Mouse (Mus musculus): ENCODE measurements around the gene Clic1. TPM values are rescaled to one million over a fixed set of nuclear protein-coding genes. Genes with fewer than 3 reads are reported as not detected.

The Clic1 gene
- polyA plus RNA-seq, 1 experiment from 2014 or later, result 320 TPM

- H3K9ac ChIP-seq, result peak overlapping the region; percentile 86; the same call in 1 of the 2 replicates
- H3K27me3 ChIP-seq, result peaks cover 4% of the 10 kb centered on the region; the same call in 1 of the 2 replicates
- peaks cover 56% of the 10 kb centered on the region for H3K36me3 ChIP-seq
- H3K27ac ChIP-seq, result no peak overlapping the region
- H3K4me3 ChIP-seq (replicated peaks), result peak overlapping the region; percentile 83
- 55% methylated on average over 22 of the region's 22 CpGs for WGBS
- H3K4me2 ChIP-seq, result peak overlapping the region; percentile 74
- peaks cover 57% of the 10 kb centered on the region for H3K4me1 ChIP-seq
- no peaks in the 10 kb centered on the region for H3K9me3 ChIP-seq (replicated peaks)
- ATAC-seq (replicated peaks; ENCODE audit: low FRiP score), result no peak
Observed at GRCm38 (mm10) chr17:35060737-35061297, 11.1 kb downstream of the Clic1 start.

DNA sequence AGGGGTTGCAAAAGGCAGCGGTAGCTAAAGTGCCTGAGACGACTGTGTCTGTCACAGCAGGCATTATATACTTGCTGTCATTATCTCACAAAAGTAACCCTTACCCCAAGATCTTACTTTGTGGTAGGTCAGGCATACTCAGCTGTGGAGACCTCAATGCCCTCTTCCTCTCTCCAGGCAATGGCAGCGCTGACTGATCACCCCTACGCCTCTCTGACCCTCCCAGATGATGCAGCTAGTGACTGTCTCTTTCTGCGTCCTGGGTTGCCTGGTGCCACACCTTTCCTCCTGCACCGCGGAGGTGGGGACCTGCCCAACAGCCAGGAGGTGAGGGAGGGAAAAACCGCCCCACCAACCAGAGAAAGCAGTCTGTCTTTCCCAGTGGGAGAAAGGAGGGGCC, 11.5 kb downstream of the Clic1 start:
- H3K9me3 ChIP-seq (replicated peaks), result no peaks in the 10 kb centered on the region
- H3K4me2 ChIP-seq, result peak overlapping the region; percentile 74
- 80% methylated on average over 8 of the region's 8 CpGs for WGBS
- H3K9ac ChIP-seq, result no peak overlapping the region
- H3K4me1 ChIP-seq, result peaks cover 58% of the 10 kb centered on the region
- H3K4me3 ChIP-seq (replicated peaks), result no peak overlapping the region
- H3K27ac ChIP-seq, result no peak overlapping the region
- no peak for ATAC-seq (replicated peaks; ENCODE audit: low FRiP score)
- peaks cover 9% of the 10 kb centered on the region; the same call in 1 of the 2 replicates for H3K27me3 ChIP-seq
- peaks cover 51% of the 10 kb centered on the region for H3K36me3 ChIP-seq

DNA sequence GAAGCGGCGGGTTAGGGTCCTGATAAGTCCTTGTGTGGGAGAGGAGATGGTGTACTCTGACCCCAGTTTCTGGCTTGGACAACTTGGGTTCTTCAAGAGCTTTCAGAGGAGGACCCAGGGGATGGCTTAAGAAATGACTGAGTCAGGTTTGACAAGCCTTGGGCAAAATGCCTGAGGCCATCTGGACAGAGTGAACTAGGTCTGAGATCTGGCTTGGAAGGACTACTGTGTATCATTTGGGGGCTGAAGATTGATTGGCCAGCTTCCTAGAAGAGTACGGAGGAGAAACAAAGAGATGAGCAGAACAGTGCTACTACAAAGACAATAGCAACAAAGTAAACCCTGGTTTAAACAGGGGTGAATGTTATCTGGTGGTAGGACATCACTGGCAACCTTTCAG, 13.7 kb downstream of the Clic1 start:
- Histone ChIP-seq H3K27ac (no peak overlapping the region), H3K36me3 (peaks cover 30% of the 10 kb centered on the region), H3K9ac (no peak overlapping the region), H3K4me3 (replicated peaks) (no peak overlapping the region), H3K4me1 (peaks cover 52% of the 10 kb centered on the region), H3K4me2 (no peak overlapping the region), H3K9me3 (replicated peaks) (no peaks in the 10 kb centered on the region), H3K27me3 (peaks cover 22% of the 10 kb centered on the region)
- ATAC-seq (replicated peaks; ENCODE audit: low FRiP score), result no peak
- WGBS, result 85% methylated on average over 3 of the region's 3 CpGs

- H3K9ac ChIP-seq, result no peak overlapping the region
- WGBS, result 33% methylated on average over 10 of the region's 10 CpGs
- ATAC-seq (replicated peaks; ENCODE audit: low FRiP score), result no peak
Observed at GRCm38 (mm10) chr17:35064378-35064877, 14.7 kb downstream of the Clic1 start.

GRCm38 (mm10) chr17:35064951-35065947, 15.5 kb downstream of the Clic1 start, which contains the start of gene Ly6g6c:
TSS of gene Ly6g6c (plus strand) at chr17:35065388.
- peak; percentile 72 for ATAC-seq (replicated peaks; ENCODE audit: low FRiP score)
- H3K27ac ChIP-seq, result peak within 1 kb of the TSS; percentile 78
- WGBS, result 2% methylated on average over 48 of the region's 48 CpGs
- H3K27me3 ChIP-seq, result peaks cover 22% of the 10 kb centered on the region
- peak within 1 kb of the TSS; percentile 37 for H3K4me3 ChIP-seq (replicated peaks)
- H3K4me2 ChIP-seq, result peak within 1 kb of the TSS; percentile 76
- H3K9ac ChIP-seq, result peak within 1 kb of the TSS; percentile 40
- H3K4me1 ChIP-seq, result peaks cover 43% of the 10 kb centered on the region
- no peaks in the 10 kb centered on the region for H3K9me3 ChIP-seq (replicated peaks)
- peaks cover 30% of the 10 kb centered on the region for H3K36me3 ChIP-seq

More at GRCm38 (mm10) chr17:35064378-35064877, 14.7 kb downstream of the Clic1 start:
- no peaks in the 10 kb centered on the region for H3K9me3 ChIP-seq (replicated peaks)
- peaks cover 48% of the 10 kb centered on the region for H3K4me1 ChIP-seq
- peak overlapping the region; percentile 78 for H3K27ac ChIP-seq
- peak overlapping the region; percentile 76 for H3K4me2 ChIP-seq
- peaks cover 30% of the 10 kb centered on the region for H3K36me3 ChIP-seq
- peaks cover 22% of the 10 kb centered on the region for H3K27me3 ChIP-seq
- peak overlapping the region; percentile 37 for H3K4me3 ChIP-seq (replicated peaks)

GRCm38 (mm10) chr17:35066084-35066483, 16.3 kb downstream of the Clic1 start, which contains the start of gene Mpig6b:
TSS of gene Mpig6b (minus strand) at chr17:35066184.
- 51% methylated on average over 10 of the region's 10 CpGs for WGBS
- no peak for ATAC-seq (replicated peaks; ENCODE audit: low FRiP score)
- H3K36me3 ChIP-seq, result peaks cover 25% of the 10 kb centered on the region
- H3K4me2 ChIP-seq, result peak within 1 kb of the TSS; percentile 76
- peak within 1 kb of the TSS; percentile 37 for H3K4me3 ChIP-seq (replicated peaks)
- H3K4me1 ChIP-seq, result peaks cover 38% of the 10 kb centered on the region
- H3K9me3 ChIP-seq (replicated peaks), result no peaks in the 10 kb centered on the region
- H3K27me3 ChIP-seq, result peaks cover 22% of the 10 kb centered on the region
- H3K27ac ChIP-seq, result peak within 1 kb of the TSS; percentile 78
- peak within 1 kb of the TSS; percentile 40 for H3K9ac ChIP-seq

GRCm38 (mm10) chr17:35068213-35068914, 18.6 kb downstream of the Clic1 start:
- H3K4me2 ChIP-seq, result no peak overlapping the region
- H3K9ac ChIP-seq, result no peak overlapping the region
- ATAC-seq (replicated peaks; ENCODE audit: low FRiP score), result no peak
- 77% methylated on average over 17 of the region's 17 CpGs for WGBS
- no peak overlapping the region for H3K27ac ChIP-seq
- H3K27me3 ChIP-seq, result peaks cover 22% of the 10 kb centered on the region
- H3K4me1 ChIP-seq, result peaks cover 38% of the 10 kb centered on the region
- no peaks in the 10 kb centered on the region for H3K9me3 ChIP-seq (replicated peaks)
- no peak overlapping the region for H3K4me3 ChIP-seq (replicated peaks)
- peaks cover 2% of the 10 kb centered on the region for H3K36me3 ChIP-seq

DNA sequence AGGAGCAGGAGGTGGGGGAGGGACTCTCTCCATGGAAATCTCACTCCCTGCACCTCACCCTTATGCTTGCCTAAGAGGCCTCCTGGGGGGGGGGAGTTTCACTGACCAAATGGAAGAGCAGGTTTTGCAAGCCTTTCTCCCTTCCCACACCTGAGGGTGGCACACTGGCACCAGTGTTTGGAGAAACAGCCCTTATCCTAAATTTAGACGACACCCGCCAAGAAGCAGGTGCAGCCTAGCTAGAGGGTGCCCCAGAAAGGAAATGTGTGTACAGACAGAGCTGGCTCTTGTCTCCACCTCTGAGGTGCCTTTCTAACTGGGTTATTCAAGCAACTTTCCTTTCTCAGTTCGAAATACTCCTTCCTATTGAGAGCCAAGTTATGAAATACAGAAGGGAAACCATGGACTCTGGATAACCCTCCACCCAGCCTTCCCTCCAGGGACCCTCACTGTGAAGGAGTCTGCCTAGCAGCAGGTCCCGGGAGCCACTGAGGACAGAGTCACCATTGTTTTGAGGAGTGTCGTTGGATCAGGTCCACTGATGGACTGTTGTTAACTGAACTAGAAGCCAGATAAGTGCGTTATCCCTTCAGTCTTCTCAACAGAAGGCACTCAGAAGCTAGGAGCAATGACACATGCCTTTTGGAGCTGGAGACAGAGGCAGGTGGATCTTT, 20.9 kb downstream of the Clic1 start:
- ATAC-seq (replicated peaks; ENCODE audit: low FRiP score), result no peak
- no peak overlapping the region for H3K9ac ChIP-seq
- no peaks in the 10 kb centered on the region for H3K36me3 ChIP-seq
- no peak overlapping the region for H3K4me3 ChIP-seq (replicated peaks)
- no peaks in the 10 kb centered on the region for H3K9me3 ChIP-seq (replicated peaks)
- H3K27ac ChIP-seq, result no peak overlapping the region
- WGBS, result 64% methylated on average over 6 of the region's 6 CpGs
- peaks cover 19% of the 10 kb centered on the region for H3K4me1 ChIP-seq
- H3K27me3 ChIP-seq, result peaks cover 19% of the 10 kb centered on the region
- H3K4me2 ChIP-seq, result no peak overlapping the region

DNA sequence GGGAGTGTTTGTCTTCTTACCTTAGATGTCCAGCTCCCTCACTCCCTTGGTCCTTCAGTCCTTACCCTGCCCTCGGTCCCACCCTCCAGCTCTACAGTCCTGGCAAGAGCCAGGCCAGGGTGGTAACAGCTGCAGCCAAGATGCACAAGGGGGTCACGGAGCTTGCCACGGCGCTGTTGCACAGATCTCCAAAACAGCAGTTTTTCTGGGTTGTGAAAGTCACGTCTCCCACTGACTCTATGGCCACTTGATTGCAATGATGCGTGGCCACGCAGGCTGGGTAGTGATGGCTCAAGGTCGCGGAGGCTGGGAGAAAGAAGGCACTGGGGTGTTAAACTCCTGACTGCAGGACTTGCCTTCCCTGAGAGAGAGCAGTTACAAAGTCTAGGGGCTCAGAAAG, 21.7 kb downstream of the Clic1 start:
- H3K27me3 ChIP-seq, result peaks cover 12% of the 10 kb centered on the region
- ATAC-seq (replicated peaks; ENCODE audit: low FRiP score), result no peak

DNA sequence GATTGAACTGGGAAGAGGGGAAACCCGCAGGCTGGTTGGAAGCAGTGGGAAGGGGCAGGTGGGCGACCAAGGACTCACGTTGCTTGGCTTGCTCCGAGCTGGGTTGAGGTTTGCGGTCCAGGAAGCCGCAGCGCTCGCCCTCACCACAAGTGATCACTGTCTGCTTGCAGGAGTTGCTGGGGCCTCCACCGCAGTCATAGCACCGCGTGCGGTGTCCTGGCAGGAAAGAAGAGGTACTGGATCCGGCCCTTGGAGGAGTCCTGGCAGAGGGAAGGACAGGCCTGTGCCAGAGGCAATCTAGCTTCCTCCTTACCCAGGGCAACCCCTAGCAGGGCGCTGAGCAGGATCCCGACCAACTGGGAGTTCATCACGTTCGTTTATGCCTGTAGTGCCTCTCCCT, 24.3 kb downstream of the Clic1 start:
- 37% methylated on average over 17 of the region's 17 CpGs for WGBS
- H3K4me3 ChIP-seq (replicated peaks), result no peak overlapping the region
- H3K9ac ChIP-seq, result no peak overlapping the region
- no peak for ATAC-seq (replicated peaks; ENCODE audit: low FRiP score)
- H3K4me2 ChIP-seq, result no peak overlapping the region
- no peaks in the 10 kb centered on the region for H3K9me3 ChIP-seq (replicated peaks)
- no peaks in the 10 kb centered on the region for H3K36me3 ChIP-seq
- H3K4me1 ChIP-seq, result peaks cover 38% of the 10 kb centered on the region
- no peaks in the 10 kb centered on the region for H3K27me3 ChIP-seq
- no peak overlapping the region for H3K27ac ChIP-seq

More for the DNA sequence above, 21.7 kb downstream of the Clic1 start:
- Histone ChIP-seq H3K4me2 (no peak overlapping the region), H3K9ac (no peak overlapping the region), H3K27ac (no peak overlapping the region), H3K4me1 (peaks cover 18% of the 10 kb centered on the region), H3K36me3 (no peaks in the 10 kb centered on the region), H3K4me3 (replicated peaks) (no peak overlapping the region), H3K9me3 (replicated peaks) (no peaks in the 10 kb centered on the region)
- 48% methylated on average over 9 of the region's 9 CpGs for WGBS

DNA sequence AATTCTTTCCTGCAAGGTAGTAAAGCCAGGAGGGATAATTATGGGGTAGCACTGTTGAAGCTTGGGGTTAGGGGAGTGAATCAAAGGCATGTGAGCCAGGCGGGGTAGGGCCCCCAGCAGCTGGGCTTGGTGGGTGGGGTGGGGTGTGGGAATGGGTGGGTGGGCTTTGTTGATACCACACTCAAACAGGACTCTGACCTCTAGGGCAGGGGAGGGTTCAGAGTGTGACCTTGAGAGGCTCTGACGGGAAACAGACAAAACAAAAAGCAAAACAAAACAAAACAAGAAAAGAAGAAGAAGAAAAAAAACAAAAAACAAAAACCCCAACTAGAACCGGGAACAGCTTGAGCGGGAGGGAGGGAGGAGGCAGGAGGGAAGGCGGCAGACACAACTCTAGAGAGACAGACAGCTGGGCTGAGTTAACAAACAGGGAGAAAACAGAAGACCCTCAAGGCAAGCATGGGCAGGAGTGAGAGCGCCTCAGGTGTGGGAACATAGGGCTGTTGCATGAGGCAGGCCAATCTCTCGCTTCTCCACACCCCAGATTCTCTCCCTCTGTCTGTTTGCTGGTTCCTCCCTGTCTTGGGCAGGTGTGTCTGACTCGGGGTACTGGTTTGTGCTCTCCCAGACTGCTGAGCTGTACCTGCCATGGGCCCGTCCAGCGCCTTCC, 26.9 kb downstream of the Clic1 start, which contains the start of gene Ly6g6e:
Ly6g6e (plus strand) TSS at position 396 of the 670 bp plus-strand sequence.
- H3K9me3 ChIP-seq (replicated peaks), result no peaks in the 10 kb centered on the region
- no peaks in the 10 kb centered on the region for H3K27me3 ChIP-seq
- peak within 1 kb of the TSS; percentile 41 for H3K4me3 ChIP-seq (replicated peaks)
- no peaks in the 10 kb centered on the region for H3K36me3 ChIP-seq
- 32% methylated on average over 10 of the region's 10 CpGs for WGBS
- ATAC-seq (replicated peaks; ENCODE audit: low FRiP score), result no peak
- peak within 1 kb of the TSS; percentile 79 for H3K27ac ChIP-seq
- H3K4me2 ChIP-seq, result peak within 1 kb of the TSS; percentile 66
- peaks cover 34% of the 10 kb centered on the region for H3K4me1 ChIP-seq
- peak within 1 kb of the TSS; percentile 51 for H3K9ac ChIP-seq
